In the genomic region with DNA sequence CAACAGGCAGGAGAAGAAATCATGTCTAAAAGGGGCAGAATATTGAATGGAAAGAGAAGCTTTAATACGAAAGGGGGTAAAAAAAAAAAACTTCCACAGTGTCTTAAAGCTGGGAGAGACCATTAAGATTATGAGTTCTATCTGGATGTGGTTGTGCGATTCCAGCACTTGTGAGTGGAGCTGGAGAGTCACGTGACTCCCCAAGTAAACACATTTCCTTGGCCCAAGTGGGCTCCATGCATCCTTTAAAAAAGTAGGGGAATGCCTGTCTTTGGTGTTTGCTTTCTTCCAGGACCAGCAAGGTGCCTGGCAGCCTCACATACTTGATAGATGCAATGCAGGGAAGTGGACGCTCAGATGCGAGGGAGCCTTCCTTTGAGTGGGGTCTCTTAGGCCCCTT, we compare ENCODE assay signal across 11 mouse cellular contexts.
"Had no signal": no experiment of that assay in that cellular context is flagged by ENCODE, and none has a peak within 500 bp of the region (broad histone marks: within the 10 kb centered on the region; RNA-seq: fewer than 3 reads in every experiment).

No protein-coding gene starts in this region.

- H3K9me3 ChIP-seq: lung, embryonic 15.5 days; megakaryocyte, embryonic 14.5 days; midbrain, embryonic 13.5 days; midbrain, embryonic 15.5 days; neural tube, embryonic 13.5 days; neural tube, embryonic 15.5 days had no signal

- H3K4me2 ChIP-seq: lung, embryonic 15.5 days; midbrain, embryonic 11.5 days; midbrain, embryonic 13.5 days; midbrain, embryonic 15.5 days; neural tube, embryonic 13.5 days; neural tube, embryonic 15.5 days had no signal

- H3K9ac ChIP-seq: liver, postnatal 0 days; lung, embryonic 15.5 days; midbrain, embryonic 13.5 days; midbrain, embryonic 15.5 days; neural tube, embryonic 13.5 days; neural tube, embryonic 15.5 days had no signal

- H3K4me3 ChIP-seq: lung, embryonic 15.5 days; midbrain, embryonic 13.5 days; midbrain, embryonic 15.5 days; neural tube, embryonic 13.5 days; neural tube, embryonic 15.5 days had no signal

- H3K27me3 ChIP-seq: lung, embryonic 15.5 days; midbrain, embryonic 13.5 days; midbrain, embryonic 15.5 days; neural tube, embryonic 13.5 days; neural tube, embryonic 15.5 days had no signal

- ATAC-seq: liver, postnatal 0 days; lung, postnatal 0 days; midbrain, embryonic 13.5 days; midbrain, embryonic 15.5 days had no signal

- DNase-seq: liver, postnatal 0 days; right cerebral cortex, postnatal 25 days had no signal

- H3K4me1 ChIP-seq: midbrain, embryonic 13.5 days; midbrain, embryonic 15.5 days; neural tube, embryonic 13.5 days; neural tube, embryonic 15.5 days had no signal

- H3K36me3 ChIP-seq: lung, embryonic 15.5 days; midbrain, embryonic 13.5 days; midbrain, embryonic 15.5 days; neural tube, embryonic 13.5 days; neural tube, embryonic 15.5 days had no signal

- H3K27ac ChIP-seq: lung, embryonic 15.5 days; macrophage; midbrain, embryonic 13.5 days; midbrain, embryonic 15.5 days; neural tube, embryonic 13.5 days; neural tube, embryonic 15.5 days had no signal
